Mouse (Mus musculus) liver, adult 2 months (tissue): ENCODE measurements at regions not wholly inside any gene's neighbourhood (a gene's known extent, or its start where the extent isn't known, plus 50 kb on each side); places are given as distances from the start of the nearest gene placed in this dataset.

ENCODE experiments used
- CTCF ChIP-seq: fragments of 200-500 bp; IDR thresholded peaks from 2 replicates; pipeline ENCODE4 v1.5.1; 2011; ENCODE audit warnings: low read depth, low read length, control low read depth
- POLR2A ChIP-seq: fragments of 200-500 bp; IDR thresholded peaks from 2 replicates; pipeline ENCODE4 v1.6.1; 2011; ENCODE audit warnings: low read length, control low read depth; ENCODE audit not compliant: insufficient read depth; ENCODE audit errors: extremely low read depth

- no peak for TF ChIP-seq CTCF
- TF ChIP-seq POLR2A: no peak
These were observed 567.2 kb upstream of the Sox11 start for GRCm38 (mm10) chr12:27909417-27910100.
